Mouse (Mus musculus) midbrain, embryonic 14.5 days (tissue): ENCODE results near the gene Ppp2r5e. TPM values are rescaled to one million over a fixed set of nuclear protein-coding genes. Genes with fewer than 3 reads are reported as not detected.

Experiments used
- ATAC-seq: fragments of 200-750 bp; cut with Nextera tagmentation; 2 replicates; pipeline ENCODE4 v1.8.0; 2017; ENCODE audit warnings: moderate number of reproducible peaks, moderate library complexity; ENCODE audit not compliant: low FRiP score, low TSS enrichment
- DNase-seq: peaks from one replicate; pipeline ENCODE4 v3.0.0-alpha.2; 2015
- H3K27ac ChIP-seq: fragments of 300-500 bp; sonication (generic); replicated peaks from 2 replicates; pipeline ENCODE4 v1.5.1; 2014; ENCODE audit warnings: mild to moderate bottlenecking, low read depth, low read length, moderate library complexity
- H3K27me3 ChIP-seq: fragments of 300-500 bp; sonication (generic); 2 replicates; pipeline ENCODE4 v1.6.1; 2014; ENCODE audit warnings: low read length, control low read depth, mixed read lengths; ENCODE audit not compliant: control insufficient read depth, insufficient read depth
- H3K36me3 ChIP-seq: fragments of 300-500 bp; sonication (generic); 2 replicates; pipeline ENCODE4 v1.6.1; 2014; ENCODE audit warnings: low read length, control low read depth; ENCODE audit not compliant: control insufficient read depth, insufficient read depth
- H3K4me1 ChIP-seq: fragments of 300-500 bp; sonication (generic); 2 replicates; pipeline ENCODE4 v1.6.1; 2014; ENCODE audit warnings: mild to moderate bottlenecking, antibody characterized with exemption, low read length, control low read depth; ENCODE audit not compliant: control insufficient read depth, insufficient read depth
- H3K4me2 ChIP-seq: fragments of 300-500 bp; sonication (generic); 2 replicates; pipeline ENCODE4 v1.6.1; 2014; ENCODE audit warnings: mild to moderate bottlenecking, low read length, moderate library complexity
- H3K4me3 ChIP-seq: fragments of 300-500 bp; sonication (generic); replicated peaks from 2 replicates; pipeline ENCODE4 v1.5.1; 2014; ENCODE audit warnings: low read depth, low read length
- H3K9ac ChIP-seq: fragments of 300-500 bp; sonication (generic); replicated peaks from 2 replicates; pipeline ENCODE4 v1.6.1; 2014; ENCODE audit warnings: mild to moderate bottlenecking, low read length, moderate library complexity
- H3K9me3 ChIP-seq: fragments of 300-500 bp; sonication (generic); 2 replicates; pipeline ENCODE4 v1.6.1; 2016; ENCODE audit warnings: low read length, control low read depth, mixed read lengths; ENCODE audit not compliant: control insufficient read depth
- WGBS: fragments of 180-500 bp; shearing (Covaris S2); extraction: QIAGEN DNeasy Blood & Tissue Kit; methylation state at CpG from one replicate; pipeline ENCODE4 v1.1.7; 2014; 5-methylcytosine and 5-hydroxymethylcytosine counted together
- polyA plus RNA-seq: library from polyadenylated mRNA; unstranded; fragments of >200 nt; fragmentation: Nextera tagmentation; extraction: Ambion mirVana; gene quantifications from 2 replicates; pipeline ENCODE4 v1.2.1, GENCODE M21; 2014

Gene Ppp2r5e
- polyA plus RNA-seq, 1 experiment from 2014 or later = 30.3 TPM

DNA sequence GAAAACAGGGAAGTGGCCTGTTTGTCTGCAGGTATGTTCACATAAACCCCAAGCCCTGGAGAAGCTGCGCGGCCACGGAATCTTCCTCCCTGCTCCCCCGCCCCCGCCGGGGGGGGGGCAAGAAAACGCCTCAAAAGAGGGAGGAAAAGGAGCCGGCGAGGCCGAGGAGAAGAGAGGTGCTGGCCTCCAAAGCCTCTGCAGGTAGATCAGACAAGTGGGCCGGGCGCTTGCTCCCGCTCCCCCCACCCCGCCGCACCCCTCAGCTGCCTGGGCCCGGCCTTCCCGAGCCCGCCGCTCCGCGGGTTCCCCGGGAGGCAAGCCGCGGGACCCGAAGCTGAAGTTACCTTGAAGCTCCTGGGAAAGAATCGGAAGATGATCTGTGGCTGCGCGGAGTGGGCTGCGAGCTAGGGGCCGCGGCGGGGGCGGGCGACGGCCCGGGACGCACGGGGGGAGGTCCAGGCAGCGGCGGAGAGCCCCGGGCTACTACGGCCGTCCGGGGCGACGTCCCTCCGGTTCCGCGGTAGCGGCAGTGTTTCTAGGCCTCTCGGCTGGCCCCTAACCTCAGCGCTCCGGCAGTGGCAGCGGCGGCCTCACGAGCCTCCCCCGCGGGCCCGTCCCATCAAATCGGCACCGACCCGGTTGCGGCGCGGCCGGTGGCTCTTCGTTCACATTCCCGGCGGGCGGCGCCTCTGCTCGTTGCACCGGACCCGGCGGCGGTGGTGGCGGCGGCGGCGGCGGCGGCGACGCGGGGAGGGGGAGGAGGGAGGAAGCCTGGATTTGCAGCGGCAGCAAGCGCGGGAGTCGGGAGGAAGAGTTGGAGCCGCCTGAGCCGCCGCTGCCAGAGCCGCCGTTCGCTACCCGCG is 523 bp downstream of the Ppp2r5e start:
- Histone ChIP-seq H3K9me3 (no peaks in the 10 kb centered on the region), H3K27ac (peak overlapping the region; percentile 98), H3K27me3 (no peaks in the 10 kb centered on the region), H3K36me3 (peaks cover 16% of the 10 kb centered on the region), H3K4me2 (peak overlapping the region; percentile 91), H3K4me1 (peaks cover 12% of the 10 kb centered on the region), H3K9ac (peak overlapping the region; percentile 96), H3K4me3 (peak overlapping the region; percentile 99)
- DNase-seq = peak; percentile 64
- peak; percentile 22 for ATAC-seq
- WGBS = under 1% methylated on average over 83 of the region's 97 CpGs

DNA sequence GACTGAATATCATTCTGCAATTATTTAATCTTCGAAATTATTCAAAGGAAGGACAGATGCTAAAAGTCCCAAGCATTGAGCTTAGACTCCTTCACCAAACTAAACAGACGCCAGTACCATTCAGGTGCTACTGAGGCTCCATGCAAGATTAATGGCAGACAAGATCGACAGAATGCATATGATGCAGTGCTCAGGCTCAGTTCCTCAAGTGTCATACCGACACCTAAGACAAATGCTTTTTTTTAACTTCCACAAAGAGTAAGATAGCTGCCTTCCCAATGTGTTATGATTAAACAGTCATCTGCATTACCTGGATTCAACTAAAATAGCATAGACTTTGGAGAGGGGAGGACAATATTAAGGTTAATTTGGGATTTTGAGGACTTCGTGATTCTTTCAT is 1.6 kb downstream of the Ppp2r5e start:
- ATAC-seq (no peak), DNase-seq (no peak)
- Histone ChIP-seq H3K4me1 (peaks cover 12% of the 10 kb centered on the region), H3K4me2 (peak overlapping the region; percentile 91), H3K27ac (no peak overlapping the region), H3K36me3 (peaks cover 27% of the 10 kb centered on the region), H3K9ac (peak overlapping the region; percentile 96; the same call in 1 of the 2 replicates), H3K27me3 (no peaks in the 10 kb centered on the region), H3K9me3 (no peaks in the 10 kb centered on the region), H3K4me3 (peak overlapping the region; percentile 99)
- 49% methylated on average over 5 of the region's 5 CpGs for WGBS

DNA sequence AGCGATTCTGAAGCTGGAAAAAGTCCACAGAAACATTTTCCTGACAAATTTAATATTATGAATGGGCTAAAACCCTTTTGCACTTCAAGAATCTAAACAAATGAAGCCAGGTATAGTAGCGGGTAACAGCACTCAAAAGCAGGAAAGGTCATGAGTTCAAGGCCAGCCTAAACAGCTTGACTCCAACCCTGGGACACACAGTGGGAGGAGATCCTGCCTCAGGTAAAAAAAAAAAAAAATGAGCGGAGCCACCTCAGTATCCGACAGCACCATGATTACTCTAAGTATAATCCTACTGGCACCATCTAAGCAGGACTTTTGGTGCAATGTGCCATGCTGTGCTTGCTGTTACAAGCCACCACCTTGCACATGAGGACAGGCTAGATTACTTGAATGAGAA is 2.2 kb downstream of the Ppp2r5e start:
- peaks cover 33% of the 10 kb centered on the region for H3K36me3 ChIP-seq
- no peaks in the 10 kb centered on the region for H3K9me3 ChIP-seq
- ATAC-seq (no peak), DNase-seq (no peak)
- 75% methylated on average over 4 of the region's 4 CpGs for WGBS
- peaks cover 12% of the 10 kb centered on the region for H3K4me1 ChIP-seq
- H3K27ac ChIP-seq = no peak overlapping the region
- no peak overlapping the region for H3K9ac ChIP-seq
- H3K27me3 ChIP-seq = no peaks in the 10 kb centered on the region
- H3K4me2 ChIP-seq = peak overlapping the region; percentile 91
- peak overlapping the region; percentile 99; the same call in 1 of the 2 replicates for H3K4me3 ChIP-seq

DNA sequence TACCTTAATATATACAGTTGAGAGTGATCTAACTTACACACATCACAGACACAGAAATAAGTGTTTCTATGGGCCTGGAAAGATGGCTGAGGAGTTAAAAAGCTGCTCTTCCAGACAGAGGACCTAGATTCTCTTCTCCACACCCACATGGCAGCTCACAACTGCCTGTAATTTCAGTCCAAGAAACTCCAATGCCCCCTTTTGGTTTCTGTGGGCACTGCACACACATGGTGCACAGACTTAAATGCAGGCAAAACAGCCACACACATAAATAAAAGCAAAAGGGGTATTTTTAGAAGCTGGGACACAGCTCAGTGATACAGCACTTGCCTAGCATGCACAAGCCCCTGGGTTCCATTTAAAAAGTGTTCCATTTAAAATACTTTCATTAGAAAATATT is 8.5 kb downstream of the Ppp2r5e start:
- Histone ChIP-seq H3K4me2 (no peak overlapping the region), H3K4me1 (no peaks in the 10 kb centered on the region), H3K4me3 (no peak overlapping the region), H3K27me3 (no peaks in the 10 kb centered on the region), H3K9ac (no peak overlapping the region), H3K9me3 (no peaks in the 10 kb centered on the region), H3K27ac (no peak overlapping the region), H3K36me3 (peaks cover 60% of the 10 kb centered on the region)
- DNase-seq (no peak), ATAC-seq (no peak)

DNA sequence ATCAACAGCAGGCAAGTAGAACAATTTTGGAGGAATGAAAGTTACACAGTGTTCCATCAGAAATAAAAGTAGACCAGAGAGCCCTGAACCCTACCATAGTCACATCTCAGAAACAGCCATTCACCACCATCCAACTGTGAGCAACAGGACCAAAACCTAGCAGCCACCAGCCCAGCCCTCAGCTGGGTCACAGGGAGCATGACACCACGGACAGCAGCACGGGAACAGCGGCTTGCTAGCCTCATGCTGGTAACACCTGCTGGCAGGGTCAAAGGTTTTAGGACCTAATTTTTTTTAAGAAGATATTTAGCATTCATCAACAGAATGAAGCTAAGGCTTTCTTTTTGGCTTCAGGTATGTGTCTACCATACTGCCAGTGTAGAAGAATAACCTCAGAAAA is 12.3 kb downstream of the Ppp2r5e start:
- Histone ChIP-seq H3K9ac (no peak overlapping the region), H3K9me3 (no peaks in the 10 kb centered on the region), H3K36me3 (peaks cover 33% of the 10 kb centered on the region), H3K4me1 (no peaks in the 10 kb centered on the region), H3K4me2 (no peak overlapping the region), H3K27ac (no peak overlapping the region), H3K4me3 (no peak overlapping the region), H3K27me3 (no peaks in the 10 kb centered on the region)
- no peak for DNase-seq
- ATAC-seq = no peak
- 78% methylated on average over 3 of the region's 3 CpGs for WGBS

DNA sequence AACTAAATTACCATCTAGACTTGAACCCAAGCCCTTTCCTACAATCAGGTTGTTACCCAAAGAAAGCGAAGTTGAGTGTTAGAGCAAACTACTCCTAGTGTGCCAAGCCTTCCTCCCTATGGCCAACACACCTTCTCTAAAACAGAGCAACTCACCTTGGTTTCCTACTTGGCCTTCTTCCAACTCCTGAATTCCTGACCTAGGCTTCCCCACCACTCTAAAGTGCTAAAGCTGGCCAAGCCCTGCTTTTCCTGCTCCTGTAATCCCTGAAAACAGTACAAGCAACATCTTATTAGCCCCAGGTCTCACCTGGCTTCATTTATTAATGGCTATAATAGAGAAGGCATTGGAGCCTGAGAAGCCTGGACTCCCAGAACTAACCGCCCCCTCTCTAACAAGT is 17.0 kb downstream of the Ppp2r5e start:
- no peak for DNase-seq
- H3K27me3 ChIP-seq = no peaks in the 10 kb centered on the region
- 93% methylated on average over 2 of the region's 2 CpGs for WGBS
- H3K9ac ChIP-seq = no peak overlapping the region
- H3K36me3 ChIP-seq = peaks cover 9% of the 10 kb centered on the region
- H3K9me3 ChIP-seq = no peaks in the 10 kb centered on the region
- ATAC-seq = no peak
- H3K4me3 ChIP-seq = no peak overlapping the region
- H3K4me2 ChIP-seq = no peak overlapping the region
- H3K4me1 ChIP-seq = no peaks in the 10 kb centered on the region
- no peak overlapping the region for H3K27ac ChIP-seq

DNA sequence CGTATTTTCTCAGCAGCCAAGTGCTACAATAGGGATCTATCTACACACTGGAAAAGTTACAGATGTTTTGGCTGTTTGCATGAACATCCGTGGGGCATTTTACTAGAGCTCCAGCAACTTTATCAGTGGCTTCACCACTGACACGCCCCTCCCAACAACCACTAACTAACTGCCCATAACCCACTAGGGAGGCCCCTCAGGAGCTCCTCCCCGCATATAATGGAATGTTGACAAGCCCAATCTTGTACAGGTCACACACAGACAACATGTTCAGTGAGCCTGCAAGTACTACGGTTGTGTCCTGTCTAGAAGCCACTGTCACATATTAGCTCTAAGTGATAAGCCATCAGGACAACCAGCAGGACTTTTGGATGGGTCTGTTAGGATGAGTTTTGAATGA is 18.8 kb downstream of the Ppp2r5e start:
- 95% methylated on average over 5 of the region's 5 CpGs for WGBS
- H3K4me2 ChIP-seq = no peak overlapping the region
- no peak overlapping the region for H3K9ac ChIP-seq
- no peak overlapping the region for H3K27ac ChIP-seq
- no peaks in the 10 kb centered on the region for H3K27me3 ChIP-seq
- no peaks in the 10 kb centered on the region for H3K9me3 ChIP-seq
- DNase-seq (no peak), ATAC-seq (no peak)
- H3K4me3 ChIP-seq = no peak overlapping the region
- no peaks in the 10 kb centered on the region for H3K4me1 ChIP-seq
- H3K36me3 ChIP-seq = 0 out of 2 replicates have a peak, but pooled peaks cover 2% of the 10 kb centered on the region

DNA sequence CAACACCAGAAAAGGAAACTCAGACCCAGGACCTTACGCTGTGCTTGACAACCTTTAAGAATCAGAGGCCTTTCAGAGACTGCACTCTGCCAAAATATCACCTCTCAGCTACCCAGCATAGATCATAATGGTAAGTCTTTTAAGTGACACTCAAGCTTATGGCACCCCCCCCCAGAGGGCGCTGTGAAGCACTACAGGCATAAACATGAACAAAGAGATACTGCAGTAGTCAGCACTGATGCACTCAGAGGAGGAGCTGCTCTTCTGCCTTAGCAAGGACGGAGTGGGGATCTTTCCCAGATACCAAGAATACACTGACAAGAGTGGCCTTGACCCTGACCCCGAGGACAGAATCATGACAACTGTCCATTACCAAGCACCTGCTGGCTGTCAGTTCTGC is 23.8 kb downstream of the Ppp2r5e start:
- peak; percentile 11 for DNase-seq

DNA sequence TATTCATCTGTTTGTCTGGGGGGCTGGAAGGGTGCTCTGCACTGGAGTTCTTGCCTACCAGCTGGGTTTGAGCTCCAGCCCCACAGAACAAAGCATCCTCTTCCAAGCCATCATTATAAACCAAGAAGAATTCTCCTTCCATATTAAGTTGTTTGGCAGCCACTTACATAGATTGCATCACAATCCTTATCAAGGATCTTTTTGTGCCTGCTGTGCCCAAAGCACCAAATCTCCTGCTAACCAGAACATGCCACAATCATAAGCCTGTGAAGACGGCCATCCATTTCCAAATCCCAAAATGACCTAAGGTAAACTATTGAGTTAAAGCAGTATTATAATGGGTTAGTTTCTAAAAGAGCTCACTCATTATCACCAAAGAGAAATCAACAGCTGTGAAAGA is 25.9 kb downstream of the Ppp2r5e start:
- H3K9me3 ChIP-seq = no peaks in the 10 kb centered on the region
- ATAC-seq = no peak
- no peaks in the 10 kb centered on the region for H3K27me3 ChIP-seq
- no peaks in the 10 kb centered on the region for H3K36me3 ChIP-seq
- H3K27ac ChIP-seq = no peak overlapping the region
- 60% methylated on average over 1 of the region's 1 CpGs for WGBS
- no peaks in the 10 kb centered on the region for H3K4me1 ChIP-seq
- H3K4me3 ChIP-seq = no peak overlapping the region
- no peak for DNase-seq
- H3K4me2 ChIP-seq = no peak overlapping the region
- H3K9ac ChIP-seq = no peak overlapping the region

More for the DNA sequence above, 23.8 kb downstream of the Ppp2r5e start:
- ATAC-seq = no peak
- Histone ChIP-seq H3K4me3 (no peak overlapping the region), H3K27me3 (no peaks in the 10 kb centered on the region), H3K36me3 (no peaks in the 10 kb centered on the region), H3K27ac (no peak overlapping the region), H3K4me2 (no peak overlapping the region), H3K4me1 (no peaks in the 10 kb centered on the region), H3K9ac (no peak overlapping the region), H3K9me3 (no peaks in the 10 kb centered on the region)
- 69% methylated on average over 4 of the region's 4 CpGs for WGBS
